Mouse (Mus musculus) hindbrain, embryonic 13.5 days (tissue): ENCODE data around the gene Gna11. TPM values are rescaled to one million over a fixed set of nuclear protein-coding genes. Genes with fewer than 3 reads are reported as not detected.

Source experiments
- ATAC-seq: fragments of 200-750 bp; cut with Nextera tagmentation; 2 replicates; pipeline ENCODE4 v1.8.0; 2017; ENCODE audit warnings: moderate TSS enrichment; ENCODE audit not compliant: low FRiP score
- H3K27ac ChIP-seq: fragments of 300-500 bp; sonication (generic); 2 replicates; pipeline ENCODE4 v1.5.1; 2015; ENCODE audit warnings: inconsistent platforms, mild to moderate bottlenecking, moderate library complexity
- H3K27me3 ChIP-seq: fragments of 300-500 bp; sonication (generic); 2 replicates; pipeline ENCODE4 v1.6.1; 2015; ENCODE audit warnings: mild to moderate bottlenecking, inconsistent platforms
- H3K36me3 ChIP-seq: fragments of 300-500 bp; sonication (generic); 2 replicates; pipeline ENCODE4 v1.6.1; 2015; ENCODE audit warnings: mild to moderate bottlenecking, inconsistent platforms
- H3K4me1 ChIP-seq: fragments of 300-500 bp; sonication (generic); replicated peaks from 2 replicates; pipeline ENCODE4 v1.6.1; 2015; ENCODE audit warnings: inconsistent platforms
- H3K4me2 ChIP-seq: fragments of 300-500 bp; sonication (generic); 2 replicates; pipeline ENCODE4 v1.6.1; 2015; ENCODE audit warnings: inconsistent platforms, mild to moderate bottlenecking, moderate library complexity
- H3K4me3 ChIP-seq: fragments of 300-500 bp; sonication (generic); 2 replicates; pipeline ENCODE4 v1.5.1; 2015; ENCODE audit warnings: mild to moderate bottlenecking, inconsistent platforms
- H3K9ac ChIP-seq: fragments of 300-500 bp; sonication (generic); 2 replicates; pipeline ENCODE4 v1.6.1; 2015; ENCODE audit warnings: mild to moderate bottlenecking, inconsistent platforms
- H3K9me3 ChIP-seq: fragments of 300-500 bp; sonication (generic); 2 replicates; pipeline ENCODE4 v1.6.1; 2016; ENCODE audit warnings: inconsistent platforms
- WGBS: fragments of 180-500 bp; shearing (Covaris S2); methylation state at CpG from one replicate; pipeline ENCODE4 v1.1.7; 2015; 5-methylcytosine and 5-hydroxymethylcytosine counted together
- polyA plus RNA-seq: library from polyadenylated mRNA; unstranded; fragments of >200 nt; fragmentation: Nextera tagmentation; extraction: Ambion mirVana; gene quantifications from 2 replicates; pipeline ENCODE4 v1.2.1, GENCODE M21; 2015

Gna11 gene
- polyA plus RNA-seq, 1 experiment from 2014 or later: 79.8 TPM

DNA sequence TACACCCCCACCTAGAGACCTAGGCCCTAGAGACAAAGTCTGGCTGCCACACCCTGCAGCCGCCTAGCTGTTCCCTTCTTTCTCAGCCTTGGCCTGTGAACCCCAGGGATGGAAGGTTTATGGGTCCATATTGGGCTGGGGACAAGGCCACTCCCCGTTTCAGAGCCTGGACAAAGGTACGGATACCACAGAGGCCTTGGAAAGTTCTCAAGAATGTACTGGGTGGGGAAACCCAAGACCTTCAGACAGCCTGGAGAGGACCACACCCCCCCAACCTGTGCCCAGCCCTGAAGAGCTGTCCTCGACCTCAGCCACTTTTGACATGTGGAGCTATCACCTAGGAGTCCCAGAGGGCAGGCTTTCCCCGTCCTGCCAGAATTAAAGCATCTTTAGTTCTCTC, 4.0 kb upstream of the Gna11 start:
- no peak overlapping the region; the same call in 1 of the 2 replicates for H3K9ac ChIP-seq
- H3K27me3 ChIP-seq: 0 out of 2 replicates have a peak, but pooled peaks cover 3% of the 10 kb centered on the region
- no peaks in the 10 kb centered on the region for H3K9me3 ChIP-seq
- H3K4me3 ChIP-seq: no peak overlapping the region
- H3K4me1 ChIP-seq: peaks cover 7% of the 10 kb centered on the region
- no peak overlapping the region for H3K27ac ChIP-seq
- ATAC-seq: no peak
- H3K4me2 ChIP-seq: no peak overlapping the region
- WGBS: 74% methylated on average over 5 of the region's 5 CpGs
- H3K36me3 ChIP-seq: no peaks in the 10 kb centered on the region

DNA sequence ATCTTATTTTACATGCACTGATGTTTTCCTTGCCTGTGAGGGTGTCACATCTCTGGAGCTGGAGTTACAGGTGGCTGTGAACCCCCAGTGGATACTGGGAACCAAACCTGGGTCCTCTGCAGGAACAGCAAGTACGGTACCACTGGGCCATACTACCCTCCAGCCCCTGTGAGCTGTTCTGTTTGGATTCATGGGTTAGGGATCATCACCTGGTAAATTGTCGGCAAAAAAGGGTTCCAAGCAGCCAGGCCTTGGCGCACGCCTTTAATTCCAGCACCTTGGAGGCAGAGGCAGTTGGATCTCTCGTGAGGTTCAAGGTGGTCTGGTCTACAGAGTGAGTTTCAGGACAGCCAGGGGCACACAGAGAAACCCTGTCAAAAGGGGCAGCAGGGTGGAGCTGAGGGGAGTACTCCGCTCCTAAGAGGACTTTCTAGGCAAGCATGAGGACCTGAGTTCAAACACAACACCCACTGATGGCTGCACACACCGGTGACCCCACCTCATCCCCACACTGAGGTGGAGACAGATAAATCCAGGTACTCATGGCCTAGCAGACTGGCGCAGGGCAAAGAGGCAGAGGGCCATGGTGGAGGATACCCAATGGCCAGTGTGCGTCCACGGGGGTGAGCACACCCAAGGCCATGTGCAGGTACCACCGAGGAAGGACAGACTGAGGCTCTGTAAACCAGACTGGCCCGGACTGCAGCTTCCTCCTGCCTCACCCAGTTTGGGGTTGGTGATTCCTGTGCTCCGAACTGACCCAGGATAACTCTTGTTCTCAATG, 2.0 kb upstream of the Gna11 start:
- Histone ChIP-seq H3K36me3 (peaks cover 3% of the 10 kb centered on the region; the same call in 1 of the 2 replicates), H3K4me1 (peaks cover 27% of the 10 kb centered on the region), H3K27me3 (0 out of 2 replicates have a peak, but pooled peaks cover 3% of the 10 kb centered on the region), H3K4me2 (no peak overlapping the region), H3K9ac (0 out of 2 replicates have a peak overlapping the region, but pooled peaks have one; percentile 24), H3K9me3 (no peaks in the 10 kb centered on the region), H3K27ac (no peak overlapping the region), H3K4me3 (no peak overlapping the region)
- ATAC-seq: no peak
- WGBS: 93% methylated on average over 13 of the region's 13 CpGs

GRCm38 (mm10) chr10:81546332-81546731, 1.3 kb upstream of the Gna11 start:
- WGBS: 86% methylated on average over 5 of the region's 5 CpGs
- 0 out of 2 replicates have a peak overlapping the region, but pooled peaks have one; percentile 24 for H3K9ac ChIP-seq
- 0 out of 2 replicates have a peak, but pooled peaks cover 3% of the 10 kb centered on the region for H3K27me3 ChIP-seq
- H3K27ac ChIP-seq: no peak overlapping the region
- H3K4me2 ChIP-seq: no peak overlapping the region
- H3K4me1 ChIP-seq: peaks cover 33% of the 10 kb centered on the region
- H3K4me3 ChIP-seq: no peak overlapping the region
- H3K9me3 ChIP-seq: no peaks in the 10 kb centered on the region
- no peak for ATAC-seq
- H3K36me3 ChIP-seq: peaks cover 3% of the 10 kb centered on the region; the same call in 1 of the 2 replicates

DNA sequence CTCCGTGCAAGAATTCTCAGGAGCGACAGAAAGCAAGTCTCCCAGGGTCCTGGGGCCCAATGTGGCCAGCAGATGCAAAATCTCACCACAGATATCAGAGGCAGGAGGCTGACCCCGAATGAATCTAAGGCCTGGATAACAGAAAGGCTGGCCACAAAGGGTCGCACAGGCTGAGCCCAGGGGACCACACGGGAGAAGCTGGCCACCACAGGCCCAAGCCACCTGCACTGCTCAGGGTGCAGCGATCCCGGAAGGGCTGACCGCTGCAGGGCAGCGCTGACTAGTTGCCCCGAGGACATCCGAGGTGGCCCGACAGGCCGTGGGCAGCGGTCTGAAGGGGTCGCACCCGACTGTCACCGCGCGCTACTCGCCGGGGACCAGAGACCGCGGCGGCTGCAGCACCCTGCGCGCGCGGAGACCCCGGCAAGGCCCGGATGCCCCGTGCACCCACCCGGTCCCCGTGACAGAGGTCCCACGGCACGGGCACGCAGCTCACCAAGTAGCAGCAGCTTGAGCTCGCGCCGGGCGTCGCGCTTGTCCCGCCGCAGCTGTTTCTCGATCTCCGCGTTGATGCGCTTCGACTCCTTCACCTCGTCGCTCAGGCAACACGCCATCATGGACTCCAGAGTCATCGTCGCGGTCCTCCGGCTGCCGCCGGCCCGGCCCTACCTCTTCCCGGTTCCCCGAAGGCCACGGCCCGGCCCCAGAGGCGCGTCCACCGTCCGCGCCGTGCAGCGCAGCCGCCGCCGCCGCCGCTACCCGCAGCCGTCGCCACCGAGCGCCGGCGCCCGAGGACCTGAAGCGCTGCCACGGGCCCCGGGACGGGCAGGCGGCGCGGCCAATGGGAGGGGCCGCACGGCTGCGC, 462 bp downstream of the Gna11 start:
- Histone ChIP-seq H3K4me3 (peak overlapping the region; percentile 97), H3K9ac (peak overlapping the region; percentile 99), H3K36me3 (peaks cover 10% of the 10 kb centered on the region), H3K27ac (peak overlapping the region; percentile 94), H3K27me3 (0 out of 2 replicates have a peak, but pooled peaks cover 3% of the 10 kb centered on the region), H3K4me2 (peak overlapping the region; percentile 98), H3K9me3 (no peaks in the 10 kb centered on the region), H3K4me1 (peaks cover 44% of the 10 kb centered on the region)
- WGBS: under 1% methylated on average over 69 of the region's 93 CpGs
- ATAC-seq: peak; percentile 11

GRCm38 (mm10) chr10:81543633-81544032, 1.4 kb downstream of the Gna11 start:
- Histone ChIP-seq H3K4me3 (peak overlapping the region; percentile 97), H3K36me3 (peaks cover 17% of the 10 kb centered on the region), H3K4me1 (peaks cover 44% of the 10 kb centered on the region), H3K4me2 (peak overlapping the region; percentile 98), H3K9me3 (no peaks in the 10 kb centered on the region), H3K9ac (peak overlapping the region; percentile 99), H3K27me3 (no peaks in the 10 kb centered on the region), H3K27ac (no peak overlapping the region)
- ATAC-seq: no peak
- 57% methylated on average over 1 of the region's 1 CpGs for WGBS

DNA sequence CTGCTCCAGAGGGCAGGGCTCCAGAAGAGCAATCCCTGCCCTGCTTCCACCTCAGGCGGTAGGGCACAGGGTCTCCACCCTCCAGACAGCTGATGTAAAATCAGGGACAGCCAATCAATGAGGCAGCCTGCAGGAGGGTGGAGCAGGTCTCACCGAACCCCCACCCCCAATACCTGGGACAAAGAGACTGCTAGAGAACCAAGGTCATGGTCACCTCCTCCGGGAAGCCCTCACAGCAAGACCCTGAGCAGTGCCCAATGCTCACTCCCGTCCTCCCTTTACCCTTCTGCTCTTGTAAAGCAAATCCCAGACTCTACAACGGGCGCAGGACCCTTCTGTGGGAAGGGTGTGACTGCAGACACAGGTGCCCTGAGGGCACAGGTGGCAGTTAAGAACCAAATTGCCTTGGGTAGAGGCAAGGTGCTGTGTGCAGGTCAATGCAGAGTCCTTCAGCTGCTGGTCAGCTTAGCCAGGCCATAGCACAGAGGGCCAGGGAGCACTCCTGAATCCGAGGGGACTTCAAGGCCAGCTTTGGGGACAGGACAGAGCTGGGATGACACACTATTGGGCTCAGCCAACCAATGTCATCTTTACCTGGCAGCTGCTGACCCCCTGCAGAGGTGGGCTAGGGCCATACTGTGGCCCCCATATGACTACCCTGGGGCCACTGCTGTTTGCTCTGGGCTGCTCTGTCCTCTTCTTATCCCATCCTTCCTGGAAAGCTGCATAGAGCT, 2.1 kb downstream of the Gna11 start:
- Histone ChIP-seq H3K4me1 (peaks cover 44% of the 10 kb centered on the region), H3K9me3 (no peaks in the 10 kb centered on the region), H3K27me3 (no peaks in the 10 kb centered on the region), H3K4me2 (peak overlapping the region; percentile 98), H3K36me3 (peaks cover 17% of the 10 kb centered on the region), H3K27ac (no peak overlapping the region), H3K4me3 (peak overlapping the region; percentile 97), H3K9ac (peak overlapping the region; percentile 99)
- WGBS: 79% methylated on average over 7 of the region's 7 CpGs
- ATAC-seq: no peak

- Histone ChIP-seq H3K4me1 (peaks cover 44% of the 10 kb centered on the region), H3K9ac (peak overlapping the region; percentile 99), H3K4me3 (no peak overlapping the region), H3K27ac (no peak overlapping the region), H3K9me3 (no peaks in the 10 kb centered on the region), H3K4me2 (0 out of 2 replicates have a peak overlapping the region, but pooled peaks have one; percentile 8), H3K27me3 (no peaks in the 10 kb centered on the region), H3K36me3 (peaks cover 20% of the 10 kb centered on the region)
- 87% methylated on average over 10 of the region's 10 CpGs for WGBS
- no peak for ATAC-seq
These were observed 3.2 kb downstream of the Gna11 start for GRCm38 (mm10) chr10:81541803-81542202.

- H3K4me2 ChIP-seq: 0 out of 2 replicates have a peak overlapping the region, but pooled peaks have one; percentile 8
- no peak overlapping the region for H3K4me3 ChIP-seq
- H3K27me3 ChIP-seq: no peaks in the 10 kb centered on the region
- 91% methylated on average over 5 of the region's 5 CpGs for WGBS
- H3K27ac ChIP-seq: no peak overlapping the region
- H3K4me1 ChIP-seq: peaks cover 44% of the 10 kb centered on the region
- peaks cover 20% of the 10 kb centered on the region for H3K36me3 ChIP-seq
- peak overlapping the region; percentile 99 for H3K9ac ChIP-seq
- no peak for ATAC-seq
- no peaks in the 10 kb centered on the region for H3K9me3 ChIP-seq
These were observed 3.6 kb downstream of the Gna11 start for GRCm38 (mm10) chr10:81541363-81541762.

- no peak for ATAC-seq
- H3K36me3 ChIP-seq: peaks cover 38% of the 10 kb centered on the region
- H3K9ac ChIP-seq: 0 out of 2 replicates have a peak overlapping the region, but pooled peaks have one; percentile 19
- 90% methylated on average over 3 of the region's 3 CpGs for WGBS
- no peaks in the 10 kb centered on the region for H3K27me3 ChIP-seq
- no peak overlapping the region for H3K27ac ChIP-seq
- no peak overlapping the region for H3K4me2 ChIP-seq
- H3K4me3 ChIP-seq: no peak overlapping the region
- peaks cover 39% of the 10 kb centered on the region for H3K4me1 ChIP-seq
- H3K9me3 ChIP-seq: no peaks in the 10 kb centered on the region
These were observed 6.5 kb downstream of the Gna11 start for GRCm38 (mm10) chr10:81538321-81539048.

DNA sequence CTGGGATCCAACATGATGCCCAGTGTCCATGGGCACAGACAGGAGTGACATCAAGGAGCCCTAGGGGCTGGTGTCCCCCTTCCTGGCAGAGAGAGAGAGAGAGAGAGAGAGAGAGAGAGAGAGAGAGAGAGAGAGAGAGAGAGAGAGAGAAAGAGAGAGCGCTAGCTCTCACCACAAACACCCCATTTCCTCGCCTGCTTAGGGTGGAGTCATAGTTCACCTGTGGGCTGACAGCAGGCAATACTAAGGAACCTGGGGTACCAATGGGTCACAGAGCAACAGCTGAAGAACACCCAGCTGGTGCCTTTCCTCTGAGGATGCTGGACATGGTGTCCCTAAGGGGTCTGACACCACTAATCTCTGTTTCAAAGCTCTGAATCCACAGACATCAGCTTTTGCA, 7.6 kb downstream of the Gna11 start:
- peaks cover 46% of the 10 kb centered on the region for H3K36me3 ChIP-seq
- no peaks in the 10 kb centered on the region for H3K27me3 ChIP-seq
- H3K4me1 ChIP-seq: peaks cover 29% of the 10 kb centered on the region
- H3K9ac ChIP-seq: 0 out of 2 replicates have a peak overlapping the region, but pooled peaks have one; percentile 19
- H3K9me3 ChIP-seq: no peaks in the 10 kb centered on the region
- H3K4me3 ChIP-seq: no peak overlapping the region
- no peak overlapping the region for H3K27ac ChIP-seq
- WGBS: 88% methylated on average over 2 of the region's 2 CpGs
- no peak overlapping the region for H3K4me2 ChIP-seq
- no peak for ATAC-seq

GRCm38 (mm10) chr10:81536734-81537133, 8.3 kb downstream of the Gna11 start:
- no peak overlapping the region for H3K4me3 ChIP-seq
- no peaks in the 10 kb centered on the region for H3K27me3 ChIP-seq
- peaks cover 22% of the 10 kb centered on the region for H3K4me1 ChIP-seq
- H3K9ac ChIP-seq: no peak overlapping the region
- H3K36me3 ChIP-seq: peaks cover 51% of the 10 kb centered on the region
- no peak overlapping the region for H3K27ac ChIP-seq
- 79% methylated on average over 6 of the region's 6 CpGs for WGBS
- no peak for ATAC-seq
- H3K4me2 ChIP-seq: no peak overlapping the region
- H3K9me3 ChIP-seq: no peaks in the 10 kb centered on the region
